Mouse (Mus musculus) testis, adult 2 months (tissue): ENCODE measurements around the gene 1700018B08Rik.

Experiments used
- CTCF ChIP-seq: fragments of 200-500 bp; IDR thresholded peaks from 2 replicates; pipeline ENCODE4 v1.5.1; 2012; ENCODE audit warnings: low read depth, mild to moderate bottlenecking, inconsistent platforms, low read length, moderate library complexity; ENCODE audit not compliant: control insufficient read depth, insufficient read depth, insufficient replicate concordance
- POLR2A ChIP-seq: fragments of 200-500 bp; IDR thresholded peaks from 2 replicates; pipeline ENCODE4 v1.6.1; 2012; ENCODE audit warnings: low read depth, mild to moderate bottlenecking, inconsistent platforms, low read length, moderate library complexity; ENCODE audit not compliant: control insufficient read depth

- TF ChIP-seq CTCF (no peak), POLR2A (peak; percentile 75)
These were observed 41.2 kb upstream of the 1700018B08Rik start for GRCm38 (mm10) chr8:121585159-121585825.
